Mouse (Mus musculus): ENCODE measurements around the gene Katnal1.

DNA sequence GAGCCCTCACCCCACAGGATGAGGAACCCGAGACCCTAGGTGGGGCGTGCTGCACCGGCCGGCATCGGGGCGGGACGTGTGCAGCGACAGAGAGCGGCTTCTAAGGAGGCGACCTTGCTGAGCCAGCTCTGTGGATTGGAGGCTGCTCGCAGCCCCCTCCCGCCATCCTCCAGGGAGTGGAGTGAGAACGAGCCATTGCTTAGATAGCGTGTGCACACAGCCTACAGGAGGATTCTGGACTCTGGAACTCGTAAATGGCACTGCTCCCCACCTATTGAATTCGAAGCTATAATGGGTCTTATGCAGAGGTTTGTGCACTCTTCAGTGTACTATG lies at the start of gene Katnal1:
- TF ChIP-seq CTCF (IDR thresholded peaks at IDR 0.05; ENCODE audit: extremely low read depth, insufficient read depth, insufficient read length, insufficient replicate concordance), result no peak
- TF ChIP-seq POLR2A (IDR thresholded peaks at IDR 0.05; ENCODE audit: low read depth, low read length), result no peak

Data from spleen, adult 2 months (tissue).